Mouse (Mus musculus): ENCODE data around the gene Cnih2.

The Cnih2 gene

DNA sequence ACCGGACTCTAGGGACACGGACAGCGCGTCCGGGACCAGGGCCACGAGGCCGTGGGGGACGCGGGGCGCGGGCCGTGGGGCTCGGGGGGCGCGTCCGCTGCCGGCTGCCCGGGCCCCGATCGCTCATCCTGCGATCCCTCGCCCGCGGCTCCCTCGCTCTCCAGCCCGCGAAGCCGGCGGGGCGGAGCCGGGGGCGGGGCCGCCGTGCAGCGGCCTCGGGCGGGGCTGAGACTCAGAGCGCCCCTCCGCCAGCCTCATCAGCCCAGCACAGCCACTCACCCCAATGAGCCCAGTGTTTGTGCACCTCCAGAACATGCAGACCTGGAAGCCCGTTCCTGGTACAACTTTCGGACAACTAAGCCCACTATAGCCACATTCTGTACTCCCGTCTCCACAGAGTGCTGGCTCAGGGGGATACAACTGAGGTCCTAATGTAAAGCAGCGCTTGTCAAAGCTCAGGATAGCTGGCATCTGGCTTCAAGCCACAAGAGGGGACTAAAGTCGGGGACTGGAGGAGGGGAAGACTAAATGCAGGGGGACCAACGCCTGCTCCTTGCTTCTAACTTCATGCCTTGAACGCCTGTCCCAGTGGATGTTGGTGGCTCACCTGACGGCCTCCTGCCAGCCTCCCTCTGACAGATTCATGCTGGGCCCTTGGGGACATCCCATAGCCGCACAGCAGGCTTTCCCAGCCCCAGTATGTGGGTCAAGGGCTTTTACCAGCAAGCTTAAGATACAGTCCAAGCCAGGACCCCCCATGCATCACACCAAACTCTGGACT is at the start of gene Cnih2:
Cnih2 (minus strand) TSS at position 159 of the 781 bp plus-strand sequence.
- peaks cover 30% of the 10 kb centered on the region for H3K27me3 ChIP-seq (ENCODE audit: insufficient read depth, low read length)
- peak within 1 kb of the TSS; percentile 86 for H3K4me3 ChIP-seq (replicated peaks; ENCODE audit: low read length)
- H3K9me3 ChIP-seq (ENCODE audit: low read length) = no peaks in the 10 kb centered on the region
- H3K36me3 ChIP-seq (ENCODE audit: insufficient read depth, low read length) = peaks cover 50% of the 10 kb centered on the region
- peaks cover 76% of the 10 kb centered on the region for H3K4me1 ChIP-seq (replicated peaks; ENCODE audit: low read depth, low read length)
- TF ChIP-seq CTCF (conservative IDR thresholded peaks at IDR 0.05; ENCODE audit: low read length) = no peak
- no peak for TF ChIP-seq NANOG (IDR thresholded peaks at IDR 0.05; ENCODE audit: borderline replicate concordance, low read length)
- no peak for TF ChIP-seq POU5F1 (IDR thresholded peaks at IDR 0.05; ENCODE audit: borderline replicate concordance, low read length)

- Histone ChIP-seq H3K36me3 (ENCODE audit: insufficient read depth, low read length) (peaks cover 39% of the 10 kb centered on the region), H3K4me1 (replicated peaks; ENCODE audit: low read depth, low read length) (peaks cover 5% of the 10 kb centered on the region; the same call in 1 of the 2 replicates), H3K27me3 (ENCODE audit: insufficient read depth, low read length) (no peaks in the 10 kb centered on the region), H3K9me3 (ENCODE audit: low read length) (no peaks in the 10 kb centered on the region), H3K4me3 (replicated peaks; ENCODE audit: low read length) (no peak overlapping the region)
- TF ChIP-seq CTCF (conservative IDR thresholded peaks at IDR 0.05; ENCODE audit: low read length) (peak; percentile 78), POU5F1 (IDR thresholded peaks at IDR 0.05; ENCODE audit: borderline replicate concordance, low read length) (no peak), NANOG (IDR thresholded peaks at IDR 0.05; ENCODE audit: borderline replicate concordance, low read length) (no peak)
These were observed 41.3 kb upstream of the Cnih2 start for GRCm38 (mm10) chr19:5139640-5140039.

DNA sequence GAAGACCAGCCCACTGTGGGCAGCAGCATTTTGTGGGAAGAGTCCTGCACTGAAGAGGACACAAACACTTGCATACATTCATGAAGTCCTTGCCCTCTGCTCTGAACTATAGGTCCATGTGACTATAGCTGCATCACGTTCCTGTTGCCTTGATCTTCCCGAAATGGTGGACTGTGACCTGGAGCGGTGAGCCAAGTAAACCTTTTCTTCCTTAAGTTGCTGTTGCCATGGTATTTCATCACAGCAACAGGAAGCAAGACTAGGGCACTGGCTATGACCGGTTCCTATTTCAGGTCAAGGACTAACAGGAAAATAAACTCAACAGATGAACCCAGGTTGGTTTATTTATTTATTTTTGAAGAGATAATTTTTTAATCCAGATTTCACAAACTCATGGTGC is 32.9 kb upstream of the Cnih2 start:
- no peaks in the 10 kb centered on the region for H3K4me1 ChIP-seq (replicated peaks; ENCODE audit: low read depth, low read length)
- no peak for TF ChIP-seq CTCF (conservative IDR thresholded peaks at IDR 0.05; ENCODE audit: low read length)
- TF ChIP-seq POU5F1 (IDR thresholded peaks at IDR 0.05; ENCODE audit: borderline replicate concordance, low read length) = no peak
- TF ChIP-seq NANOG (IDR thresholded peaks at IDR 0.05; ENCODE audit: borderline replicate concordance, low read length) = no peak
- peaks cover 23% of the 10 kb centered on the region for H3K36me3 ChIP-seq (ENCODE audit: insufficient read depth, low read length)
- no peaks in the 10 kb centered on the region for H3K9me3 ChIP-seq (ENCODE audit: low read length)
- no peak overlapping the region for H3K4me3 ChIP-seq (replicated peaks; ENCODE audit: low read length)
- H3K27me3 ChIP-seq (ENCODE audit: insufficient read depth, low read length) = peaks cover 7% of the 10 kb centered on the region; the same call in 1 of the 2 replicates

- H3K27me3 ChIP-seq (ENCODE audit: insufficient read depth, low read length) = peaks cover 10% of the 10 kb centered on the region; the same call in 1 of the 2 replicates
- H3K4me1 ChIP-seq (replicated peaks; ENCODE audit: low read depth, low read length) = no peaks in the 10 kb centered on the region
- TF ChIP-seq NANOG (IDR thresholded peaks at IDR 0.05; ENCODE audit: borderline replicate concordance, low read length) (no peak), CTCF (conservative IDR thresholded peaks at IDR 0.05; ENCODE audit: low read length) (peak; percentile 41)
- H3K9me3 ChIP-seq (ENCODE audit: low read length) = no peaks in the 10 kb centered on the region
- peaks cover 14% of the 10 kb centered on the region for H3K36me3 ChIP-seq (ENCODE audit: insufficient read depth, low read length)
- no peak overlapping the region for H3K4me3 ChIP-seq (replicated peaks; ENCODE audit: low read length)
These were observed 31.4 kb upstream of the Cnih2 start for GRCm38 (mm10) chr19:5129770-5130169.

- H3K27me3 ChIP-seq (ENCODE audit: insufficient read depth, low read length) = peaks cover 24% of the 10 kb centered on the region
- H3K4me3 ChIP-seq (replicated peaks; ENCODE audit: low read length) = no peak overlapping the region
- TF ChIP-seq POU5F1 (IDR thresholded peaks at IDR 0.05; ENCODE audit: borderline replicate concordance, low read length) (no peak), CTCF (conservative IDR thresholded peaks at IDR 0.05; ENCODE audit: low read length) (no peak), NANOG (IDR thresholded peaks at IDR 0.05; ENCODE audit: borderline replicate concordance, low read length) (no peak)
- peaks cover 6% of the 10 kb centered on the region for H3K4me1 ChIP-seq (replicated peaks; ENCODE audit: low read depth, low read length)
- H3K36me3 ChIP-seq (ENCODE audit: insufficient read depth, low read length) = no peaks in the 10 kb centered on the region
- H3K9me3 ChIP-seq (ENCODE audit: low read length) = no peaks in the 10 kb centered on the region
These were observed 25.8 kb upstream of the Cnih2 start for GRCm38 (mm10) chr19:5124055-5124614.

- TF ChIP-seq CTCF (conservative IDR thresholded peaks at IDR 0.05; ENCODE audit: low read length) (no peak), POU5F1 (IDR thresholded peaks at IDR 0.05; ENCODE audit: borderline replicate concordance, low read length) (no peak), NANOG (IDR thresholded peaks at IDR 0.05; ENCODE audit: borderline replicate concordance, low read length) (no peak)
- Histone ChIP-seq H3K36me3 (ENCODE audit: insufficient read depth, low read length) (no peaks in the 10 kb centered on the region), H3K9me3 (ENCODE audit: low read length) (no peaks in the 10 kb centered on the region)
These were observed 24.9 kb upstream of the Cnih2 start for GRCm38 (mm10) chr19:5123241-5123640.

DNA sequence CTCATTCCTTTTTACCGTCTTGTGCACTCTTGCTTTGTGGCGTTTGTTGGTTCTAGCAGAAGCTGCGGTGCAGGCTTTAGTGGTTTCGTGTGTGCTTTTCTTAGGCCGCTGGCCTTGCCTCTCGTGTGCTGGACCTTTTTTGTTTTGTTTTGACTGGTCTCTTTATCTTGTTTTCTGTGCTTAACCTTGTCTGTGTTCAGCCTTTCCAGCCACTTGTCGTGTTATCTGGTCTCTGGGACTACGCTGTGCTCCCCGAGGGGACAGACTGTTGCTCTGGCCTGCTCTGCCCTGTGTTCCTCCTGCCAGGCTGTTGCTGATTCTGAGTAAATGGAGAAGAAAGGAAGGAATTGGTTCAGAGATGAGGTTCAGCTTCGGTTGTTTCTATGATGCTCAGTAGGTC is 24.2 kb upstream of the Cnih2 start:
- H3K4me1 ChIP-seq (replicated peaks; ENCODE audit: low read depth, low read length) = peaks cover 15% of the 10 kb centered on the region
- TF ChIP-seq NANOG (IDR thresholded peaks at IDR 0.05; ENCODE audit: borderline replicate concordance, low read length) (no peak), POU5F1 (IDR thresholded peaks at IDR 0.05; ENCODE audit: borderline replicate concordance, low read length) (no peak), CTCF (conservative IDR thresholded peaks at IDR 0.05; ENCODE audit: low read length) (no peak)
- peaks cover 28% of the 10 kb centered on the region for H3K27me3 ChIP-seq (ENCODE audit: insufficient read depth, low read length)
- no peaks in the 10 kb centered on the region for H3K36me3 ChIP-seq (ENCODE audit: insufficient read depth, low read length)
- no peak overlapping the region for H3K4me3 ChIP-seq (replicated peaks; ENCODE audit: low read length)
- H3K9me3 ChIP-seq (ENCODE audit: low read length) = no peaks in the 10 kb centered on the region

More at GRCm38 (mm10) chr19:5123241-5123640, 24.9 kb upstream of the Cnih2 start:
- peaks cover 30% of the 10 kb centered on the region for H3K27me3 ChIP-seq (ENCODE audit: insufficient read depth, low read length)
- H3K4me1 ChIP-seq (replicated peaks; ENCODE audit: low read depth, low read length) = peaks cover 15% of the 10 kb centered on the region
- H3K4me3 ChIP-seq (replicated peaks; ENCODE audit: low read length) = no peak overlapping the region

DNA sequence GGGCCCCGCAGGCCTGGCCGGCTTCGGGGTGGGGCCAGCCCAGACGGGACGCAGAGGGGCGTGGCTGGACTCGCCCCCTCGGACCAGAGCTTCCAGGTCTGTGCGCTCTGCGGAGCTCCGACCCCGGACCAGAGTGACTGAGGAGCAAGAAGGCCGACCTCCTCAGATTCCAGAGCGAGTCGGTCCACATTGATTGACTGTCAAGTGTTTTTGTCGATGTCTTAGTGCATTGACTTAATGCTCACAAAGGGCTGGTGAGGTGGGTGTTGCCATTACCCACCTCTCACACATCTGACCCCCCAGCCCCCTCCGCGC is 20.0 kb upstream of the Cnih2 start, which contains the start of gene Klc2:
Klc2 (minus strand) TSS at position 177 of the 315 bp plus-strand sequence.
- Histone ChIP-seq H3K9me3 (ENCODE audit: low read length) (no peaks in the 10 kb centered on the region), H3K4me1 (replicated peaks; ENCODE audit: low read depth, low read length) (peaks cover 29% of the 10 kb centered on the region), H3K27me3 (ENCODE audit: insufficient read depth, low read length) (peaks cover 21% of the 10 kb centered on the region), H3K4me3 (replicated peaks; ENCODE audit: low read length) (peak within 1 kb of the TSS; percentile 96), H3K36me3 (ENCODE audit: insufficient read depth, low read length) (peaks cover 6% of the 10 kb centered on the region; the same call in 1 of the 2 replicates)
- TF ChIP-seq POU5F1 (IDR thresholded peaks at IDR 0.05; ENCODE audit: borderline replicate concordance, low read length) (no peak), NANOG (IDR thresholded peaks at IDR 0.05; ENCODE audit: borderline replicate concordance, low read length) (no peak), CTCF (conservative IDR thresholded peaks at IDR 0.05; ENCODE audit: low read length) (no peak)

Measured in E14TG2a.4 (cell line).